Mouse (Mus musculus) stomach, embryonic 14.5 days (tissue): Measurements from ENCODE around the gene Cox16. TPM values are rescaled to one million over a fixed set of nuclear protein-coding genes. Genes with fewer than 3 reads are reported as not detected.

Source experiments
- ATAC-seq: fragments of 200-750 bp; cut with Nextera tagmentation; 2 replicates; pipeline ENCODE4 v1.8.0; 2017; ENCODE audit warnings: low read depth, moderate TSS enrichment; ENCODE audit not compliant: insufficient number of reproducible peaks, insufficient read depth, low FRiP score
- H3K27ac ChIP-seq: fragments of 300-500 bp; sonication (generic); 2 replicates; pipeline ENCODE4 v1.5.1; 2014; ENCODE audit warnings: mild to moderate bottlenecking, low read length, moderate library complexity, mixed read lengths
- H3K27me3 ChIP-seq: fragments of 300-500 bp; sonication (generic); 2 replicates; pipeline ENCODE4 v1.6.1; 2014; ENCODE audit warnings: low read length, control low read depth, mixed read lengths; ENCODE audit not compliant: control insufficient read depth, insufficient read depth
- H3K36me3 ChIP-seq: fragments of 300-500 bp; sonication (generic); 2 replicates; pipeline ENCODE4 v1.6.1; 2014; ENCODE audit warnings: mild to moderate bottlenecking, control low read depth, low read length, moderate library complexity, mixed read lengths; ENCODE audit not compliant: control insufficient read depth, insufficient read depth
- H3K4me1 ChIP-seq: fragments of 300-500 bp; sonication (generic); 2 replicates; pipeline ENCODE4 v1.6.1; 2014; ENCODE audit warnings: low read length, control low read depth, mixed read lengths; ENCODE audit not compliant: control insufficient read depth, insufficient read depth
- H3K4me2 ChIP-seq: fragments of 300-500 bp; sonication (generic); replicated peaks from 2 replicates; pipeline ENCODE4 v1.6.1; 2014; ENCODE audit warnings: low read depth, low read length, control low read depth
- H3K4me3 ChIP-seq: fragments of 300-500 bp; sonication (generic); 2 replicates; pipeline ENCODE4 v1.5.1; 2014; ENCODE audit warnings: low read depth, low read length, control low read depth
- H3K9ac ChIP-seq: fragments of 300-500 bp; sonication (generic); replicated peaks from 2 replicates; pipeline ENCODE4 v1.6.1; 2014; ENCODE audit warnings: low read depth, mild to moderate bottlenecking, control low read depth, low read length, moderate library complexity, mixed read lengths
- H3K9me3 ChIP-seq: fragments of 300-500 bp; sonication (generic); 2 replicates; pipeline ENCODE4 v1.6.1; 2016; ENCODE audit warnings: low read depth, low read length, control low read depth; ENCODE audit not compliant: control insufficient read depth
- WGBS: fragments of 180-500 bp; shearing (Covaris S2); extraction: QIAGEN DNeasy Blood & Tissue Kit; methylation state at CpG from one replicate; pipeline ENCODE4 v1.1.7; 2014; 5-methylcytosine and 5-hydroxymethylcytosine counted together
- polyA plus RNA-seq: library from polyadenylated mRNA; unstranded; fragments of >200 nt; fragmentation: Nextera tagmentation; extraction: Ambion mirVana; gene quantifications from 2 replicates; pipeline ENCODE4 v1.2.1, GENCODE M21; 2014

Cox16 gene
- polyA plus RNA-seq, 1 experiment from 2014 or later, result 163 TPM

- no peaks in the 10 kb centered on the region for H3K27me3 ChIP-seq
- no peak overlapping the region for H3K4me2 ChIP-seq
- no peaks in the 10 kb centered on the region for H3K36me3 ChIP-seq
- WGBS, result 92% methylated on average over 5 of the region's 5 CpGs
- H3K27ac ChIP-seq, result no peak overlapping the region
- H3K9me3 ChIP-seq, result no peaks in the 10 kb centered on the region
- no peak overlapping the region for H3K9ac ChIP-seq
- H3K4me3 ChIP-seq, result no peak overlapping the region
- ATAC-seq, result no peak
- no peaks in the 10 kb centered on the region for H3K4me1 ChIP-seq
Observed at GRCm38 (mm10) chr12:81315953-81316352, 169.0 kb downstream of the Cox16 start.

Other genes starting within 250 kb of the Cox16 start
- gene Slc8a3, start 151.9 kb downstream of the Cox16 start, polyA plus RNA-seq, result 0.52 and 0.86 TPM in 2 replicates
- gene Gm4787, start 105.7 kb downstream of the Cox16 start, polyA plus RNA-seq, result 0.36 and 0.74 TPM in 2 replicates
- gene Adam4, start 63.2 kb downstream of the Cox16 start, polyA plus RNA-seq, result 0.90 and 1.3 TPM in 2 replicates
- 28.7 and 30.0 TPM in 2 replicates for gene Gm20498, start 47.8 kb upstream of the Cox16 start, polyA plus RNA-seq
- gene Synj2bp, start 47.8 kb upstream of the Cox16 start, polyA plus RNA-seq, result 43.5 and 46.0 TPM in 2 replicates
- 0.25 TPM in 2 replicates for gene Adam21, start 83.3 kb upstream of the Cox16 start, polyA plus RNA-seq
- 66.5 and 69.7 TPM in 2 replicates for gene Med6, start 109.9 kb upstream of the Cox16 start, polyA plus RNA-seq
- 3.9 and 4.6 TPM in 2 replicates for gene Ttc9, start 146.1 kb upstream of the Cox16 start, polyA plus RNA-seq